Mouse (Mus musculus) frontal cortex, postnatal 36 days (tissue): ENCODE results near the gene Atp2b2.

Source experiments
- DNase-seq, 2 experiments: peaks; one replicate each; pipeline ENCODE4 v3.0.0; 2022; ENCODE audit warnings: low spot score in 2 of 2

Atp2b2 gene

GRCm38 (mm10) chr6:114012834-114013233 lies 29.6 kb downstream of the Atp2b2 start:
- DNase-seq: no peak

GRCm38 (mm10) chr6:114011976-114012375 lies 30.4 kb downstream of the Atp2b2 start:
- no peak for DNase-seq

GRCm38 (mm10) chr6:114003796-114004195 lies 38.6 kb downstream of the Atp2b2 start:
- DNase-seq: no peak

GRCm38 (mm10) chr6:114000928-114001327 lies 41.5 kb downstream of the Atp2b2 start:
- no peak for DNase-seq

GRCm38 (mm10) chr6:114000304-114000703 lies 42.1 kb downstream of the Atp2b2 start:
- no peak for DNase-seq

GRCm38 (mm10) chr6:113998413-113998812 lies 44.0 kb downstream of the Atp2b2 start:
- DNase-seq: peak in 1 of 2 experiments; percentile 44

GRCm38 (mm10) chr6:113994176-113994575 lies 48.2 kb downstream of the Atp2b2 start:
- no peak for DNase-seq

GRCm38 (mm10) chr6:113992101-113992500 lies 50.3 kb downstream of the Atp2b2 start:
- DNase-seq: no peak

- DNase-seq: peak; percentile 78 to 87
Measured at GRCm38 (mm10) chr6:113991482-113991881, 50.9 kb downstream of the Atp2b2 start.

- no peak for DNase-seq
Measured at GRCm38 (mm10) chr6:113990044-113990443, 52.4 kb downstream of the Atp2b2 start.

GRCm38 (mm10) chr6:113988521-113988920 lies 53.9 kb downstream of the Atp2b2 start:
- DNase-seq: no peak

- DNase-seq: no peak
Measured at GRCm38 (mm10) chr6:113986671-113987070, 55.7 kb downstream of the Atp2b2 start.

GRCm38 (mm10) chr6:113978673-113979072 lies 63.7 kb downstream of the Atp2b2 start:
- DNase-seq: no peak

GRCm38 (mm10) chr6:113978091-113978650 lies 64.2 kb downstream of the Atp2b2 start:
- DNase-seq: no peak

- DNase-seq: no peak
Measured at GRCm38 (mm10) chr6:113970900-113971299, 71.5 kb downstream of the Atp2b2 start.

- peak in 1 of 2 experiments; percentile 49 for DNase-seq
Measured at GRCm38 (mm10) chr6:113970464-113970863, 71.9 kb downstream of the Atp2b2 start.

GRCm38 (mm10) chr6:113969751-113970150 lies 72.7 kb downstream of the Atp2b2 start:
- peak in 1 of 2 experiments; percentile 58 for DNase-seq

- DNase-seq: no peak
Measured at GRCm38 (mm10) chr6:113962811-113963210, 79.6 kb downstream of the Atp2b2 start.

- no peak for DNase-seq
Measured at GRCm38 (mm10) chr6:113961658-113962057, 80.8 kb downstream of the Atp2b2 start.

GRCm38 (mm10) chr6:113959336-113959735 lies 83.1 kb downstream of the Atp2b2 start:
- no peak for DNase-seq

- DNase-seq: no peak
Measured at GRCm38 (mm10) chr6:113958714-113959113, 83.7 kb downstream of the Atp2b2 start.

- no peak for DNase-seq
Measured at GRCm38 (mm10) chr6:113958003-113958402, 84.4 kb downstream of the Atp2b2 start.

GRCm38 (mm10) chr6:113957232-113957940 lies 85.0 kb downstream of the Atp2b2 start:
- DNase-seq: peak in 1 of 2 experiments; percentile 67
